Mouse (Mus musculus): ENCODE results near the gene Itpripl1.
"Not testable (repeated sequence)": the region's sequence is repeated elsewhere in the genome, so short reads cannot be mapped to it uniquely, and the experiment has no call there.

Itpripl1 gene

GRCm38 (mm10) chr2:127143158-127144063, at the start of gene Itpripl1:
Itpripl1 (minus strand) TSS chr2:127143442.
- DNase-seq: peak; percentile 16

- DNase-seq: no peak
These were observed 46.3 kb upstream of the Itpripl1 start for GRCm38 (mm10) chr2:127189574-127189973.

- peak; percentile 80 for DNase-seq
These were observed 39.5 kb upstream of the Itpripl1 start for GRCm38 (mm10) chr2:127182598-127183381.

GRCm38 (mm10) chr2:127166261-127166660, 23.0 kb upstream of the Itpripl1 start:
- DNase-seq: peak; percentile 23

- DNase-seq: no peak
These were observed 22.4 kb upstream of the Itpripl1 start for GRCm38 (mm10) chr2:127165675-127166074.

GRCm38 (mm10) chr2:127145699-127146098, 2.5 kb upstream of the Itpripl1 start:
- no peak for DNase-seq

GRCm38 (mm10) chr2:127142577-127143157, 575 bp downstream of the Itpripl1 start:
- DNase-seq: no peak

GRCm38 (mm10) chr2:127142031-127142430, 1.2 kb downstream of the Itpripl1 start:
- no peak for DNase-seq

- DNase-seq: no peak
These were observed 3.2 kb downstream of the Itpripl1 start for GRCm38 (mm10) chr2:127140011-127140410.

- DNase-seq: no peak
These were observed 3.6 kb downstream of the Itpripl1 start for GRCm38 (mm10) chr2:127139605-127140004.

GRCm38 (mm10) chr2:127139094-127139493, 4.1 kb downstream of the Itpripl1 start:
- DNase-seq: no peak

GRCm38 (mm10) chr2:127138449-127138848, 4.8 kb downstream of the Itpripl1 start:
- no peak for DNase-seq

GRCm38 (mm10) chr2:127137838-127138420, 5.3 kb downstream of the Itpripl1 start:
- no peak for DNase-seq

GRCm38 (mm10) chr2:127136979-127137378, 6.3 kb downstream of the Itpripl1 start:
- DNase-seq: no peak

- DNase-seq: not testable (repeated sequence)
These were observed 8.0 kb downstream of the Itpripl1 start for GRCm38 (mm10) chr2:127135255-127135654.

GRCm38 (mm10) chr2:127133621-127134461, 9.4 kb downstream of the Itpripl1 start, which contains the start of gene Ncaph:
Ncaph (minus strand) TSS chr2:127133954.
- peak; percentile 90 for DNase-seq

- no peak for DNase-seq
These were observed 11.9 kb downstream of the Itpripl1 start for GRCm38 (mm10) chr2:127131353-127131752.

GRCm38 (mm10) chr2:127128926-127129325, 14.3 kb downstream of the Itpripl1 start:
- DNase-seq: no peak

- DNase-seq: no peak
These were observed 21.5 kb downstream of the Itpripl1 start for GRCm38 (mm10) chr2:127121591-127122235.

GRCm38 (mm10) chr2:127108986-127109385, 34.3 kb downstream of the Itpripl1 start:
- no peak for DNase-seq

- no peak for DNase-seq
These were observed 51.2 kb downstream of the Itpripl1 start for GRCm38 (mm10) chr2:127092000-127092399.
